Mouse (Mus musculus) heart, embryonic 15.5 days (tissue): ENCODE results near the gene F3. TPM values are rescaled to one million over a fixed set of nuclear protein-coding genes. Genes with fewer than 3 reads are reported as not detected.

Experiments
- polyA plus RNA-seq: library from polyadenylated mRNA; unstranded; fragments of >200 nt; fragmentation: Nextera tagmentation; extraction: Ambion mirVana; gene quantifications from 2 replicates; pipeline ENCODE4 v1.2.1, GENCODE M21; 2015

The F3 gene
- polyA plus RNA-seq, 1 experiment from 2014 or later, result 7.7 TPM

Other genes starting within 250 kb of the F3 start
- gene Slc44a3, start 191.1 kb upstream of the F3 start, polyA plus RNA-seq, result 0.94 and 2.2 TPM in 2 replicates
- gene 4930432M17Rik, start 52.8 kb upstream of the F3 start, polyA plus RNA-seq, result not detected in 2 replicates
- gene Abcd3, start 91.8 kb downstream of the F3 start, polyA plus RNA-seq, result 40.9 and 43.7 TPM in 2 replicates
- 45.3 and 48.1 TPM in 2 replicates for gene Arhgap29, start 229.0 kb downstream of the F3 start, polyA plus RNA-seq